Mouse (Mus musculus): ENCODE measurements around the gene Ssc4d.

- TF ChIP-seq GATA1 (IDR thresholded peaks at IDR 0.05; ENCODE audit: low read length) (no peak), TAL1 (IDR thresholded peaks at IDR 0.05; ENCODE audit: low read length) (no peak)
Measured at GRCm38 (mm10) chr5:135962492-135963279, 11.6 kb downstream of the Ssc4d start.
